Mouse (Mus musculus) right cerebral cortex, adult 18-20 months (tissue): ENCODE measurements at regions not wholly inside any gene's neighbourhood (a gene's known extent, or its start where the extent isn't known, plus 50 kb on each side); places are given as distances from the start of the nearest gene placed in this dataset.

Experiments used
- DNase-seq: peaks from one replicate; pipeline ENCODE4 v3.0.0; 2022; ENCODE audit warnings: mixed read lengths

- DNase-seq = no peak
These were observed 219.5 kb upstream of the Zmiz1 start for GRCm38 (mm10) chr14:25239335-25239960.

DNA sequence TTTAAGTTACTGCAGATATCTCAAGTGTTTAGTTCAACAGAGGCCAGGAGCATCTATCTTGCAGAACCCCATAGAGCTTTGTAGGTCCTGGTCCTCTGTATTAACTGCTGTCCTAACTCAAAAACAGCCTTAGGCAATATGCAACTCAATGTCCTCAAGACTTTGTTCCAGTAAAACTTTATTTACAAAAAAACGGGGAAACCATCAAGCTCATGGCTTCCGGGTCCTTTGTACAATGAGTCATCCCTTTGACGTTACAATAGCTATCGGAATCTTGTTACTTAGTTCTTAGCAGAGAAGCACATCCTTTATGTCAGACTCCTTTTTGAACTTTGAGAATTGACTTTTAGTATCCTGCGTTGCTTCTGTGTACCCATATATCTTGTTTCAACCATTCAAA is 216.2 kb upstream of the Zmiz1 start:
- DNase-seq = no peak

DNA sequence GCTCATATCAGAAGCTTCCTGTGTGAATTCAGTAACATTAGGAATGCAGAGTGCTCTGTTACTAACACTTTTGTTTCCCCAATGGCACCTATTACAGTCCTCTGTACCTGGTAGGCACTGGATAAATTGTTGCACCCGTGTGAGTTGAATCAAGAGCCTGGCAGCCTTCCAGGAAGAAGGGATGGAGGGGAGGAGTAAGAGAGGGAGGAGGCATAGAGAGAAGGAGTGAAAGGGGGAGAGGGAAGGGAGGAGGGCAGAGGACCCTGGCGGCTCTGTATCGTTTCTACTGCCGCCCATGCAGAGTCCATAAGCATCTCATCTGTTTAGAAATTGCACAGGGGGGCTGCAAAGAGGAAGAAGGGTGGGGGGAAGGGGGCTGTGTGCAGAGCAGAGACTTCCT is 215.7 kb upstream of the Zmiz1 start:
- DNase-seq = no peak

DNA sequence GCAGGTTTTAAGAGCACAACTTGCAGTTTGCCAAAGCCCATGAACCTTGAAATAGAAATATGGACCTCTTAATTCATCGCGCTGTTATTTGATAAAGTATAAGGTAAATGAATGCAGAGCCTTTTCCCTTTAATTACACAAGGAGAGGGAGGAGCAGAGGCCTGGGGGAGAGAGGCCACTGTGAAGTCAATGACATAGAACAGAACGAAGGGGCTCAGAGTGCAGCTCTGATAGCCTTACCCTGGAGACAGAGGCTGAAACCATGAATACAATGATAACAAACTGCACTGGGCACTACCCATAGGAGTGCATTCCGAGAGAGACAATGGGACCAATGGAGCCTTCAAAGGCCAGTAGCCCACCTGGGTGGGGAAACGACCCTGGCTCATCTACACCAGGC is 215.3 kb upstream of the Zmiz1 start:
- DNase-seq = no peak

GRCm38 (mm10) chr14:25244841-25245240 is 214.1 kb upstream of the Zmiz1 start:
- DNase-seq = no peak

DNA sequence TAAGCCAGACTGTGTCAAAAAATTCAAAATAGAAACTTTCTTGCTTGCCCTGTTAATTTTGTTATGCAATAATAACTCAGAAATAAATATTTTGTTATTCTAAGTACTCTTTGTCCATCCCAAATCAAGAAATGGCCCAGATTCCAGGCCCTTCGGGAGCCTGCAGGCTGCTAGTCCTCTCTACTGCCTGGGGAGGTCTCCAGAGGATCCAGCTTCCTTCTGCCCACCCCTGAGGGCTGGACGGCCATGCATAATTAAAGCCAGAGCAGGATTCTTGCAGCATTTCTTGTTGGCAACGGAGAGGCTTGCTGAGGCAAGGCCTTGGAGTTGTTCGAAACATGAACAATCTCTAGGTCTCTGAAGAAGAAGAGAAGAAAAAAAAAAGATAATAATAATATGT is 213.3 kb upstream of the Zmiz1 start:
- DNase-seq = no peak

- DNase-seq = no peak
These were observed 210.0 kb upstream of the Zmiz1 start for GRCm38 (mm10) chr14:25248941-25249340.

GRCm38 (mm10) chr14:25253016-25253850 is 205.8 kb upstream of the Zmiz1 start:
- no peak for DNase-seq

- no peak for DNase-seq
These were observed 195.9 kb upstream of the Zmiz1 start for GRCm38 (mm10) chr14:25263121-25263520.

DNA sequence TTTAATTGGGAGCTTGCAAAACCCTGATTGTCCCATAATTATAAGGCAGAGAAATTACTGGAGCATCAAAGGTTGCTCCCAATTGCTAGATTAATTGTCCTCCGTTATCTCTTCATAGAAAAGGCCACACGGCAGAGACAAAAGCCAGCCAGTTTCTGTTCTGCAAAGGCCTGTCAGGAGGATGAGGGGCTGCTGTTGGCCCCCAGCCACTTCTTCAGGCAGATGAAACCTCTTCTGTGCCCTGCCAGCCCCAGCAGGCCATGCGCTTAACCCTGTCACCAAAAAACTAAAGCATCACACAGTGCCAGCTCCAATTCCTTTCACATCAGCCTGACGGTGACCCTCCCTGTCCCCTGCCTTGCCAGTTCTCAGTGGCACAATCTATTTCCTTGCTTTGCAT is 192.1 kb upstream of the Zmiz1 start:
- no peak for DNase-seq

GRCm38 (mm10) chr14:25268090-25268631 is 190.8 kb upstream of the Zmiz1 start:
- no peak for DNase-seq

- no peak for DNase-seq
These were observed 188.6 kb upstream of the Zmiz1 start for GRCm38 (mm10) chr14:25270227-25270876.

DNA sequence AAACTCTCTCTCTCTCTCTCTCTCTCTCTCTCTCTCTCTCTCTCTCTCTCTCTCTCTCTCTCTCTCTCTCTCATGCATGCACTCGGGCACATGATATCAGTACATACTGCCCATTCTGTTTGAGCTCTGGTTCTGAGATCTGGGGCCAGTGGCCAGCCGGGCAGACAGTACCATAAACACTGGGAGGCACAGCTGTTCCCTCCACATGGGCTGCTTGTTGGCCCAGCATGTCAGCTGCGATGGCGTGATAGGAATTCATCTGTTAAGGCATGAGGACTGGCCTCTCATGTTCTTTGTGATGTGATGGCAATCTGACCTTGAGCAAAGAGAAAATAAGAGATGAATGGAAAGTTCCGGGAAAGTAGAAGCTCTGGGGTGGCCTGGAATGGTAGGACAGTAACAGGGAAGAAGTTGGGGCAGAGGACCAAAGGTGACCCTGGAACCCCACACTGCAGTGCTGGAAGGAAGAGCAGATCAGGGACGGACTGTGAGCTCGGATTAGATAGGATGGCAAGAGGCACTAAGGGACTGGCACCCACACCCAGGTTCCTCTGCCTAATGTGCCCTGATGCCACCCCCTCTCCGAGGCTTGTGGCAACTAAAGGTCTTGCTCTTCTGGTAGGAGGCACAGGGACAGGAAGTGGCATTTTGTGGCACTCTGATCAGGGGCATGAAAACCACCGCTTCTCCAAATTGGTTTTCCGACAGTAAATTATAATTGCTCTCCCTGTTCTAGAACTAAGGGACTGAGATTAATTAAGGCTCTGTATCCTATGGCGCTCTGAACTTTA is 186.4 kb upstream of the Zmiz1 start:
- no peak for DNase-seq

- no peak for DNase-seq
These were observed 179.2 kb upstream of the Zmiz1 start for GRCm38 (mm10) chr14:25279751-25280150.

GRCm38 (mm10) chr14:25292557-25292956 is 166.4 kb upstream of the Zmiz1 start:
- DNase-seq = no peak

DNA sequence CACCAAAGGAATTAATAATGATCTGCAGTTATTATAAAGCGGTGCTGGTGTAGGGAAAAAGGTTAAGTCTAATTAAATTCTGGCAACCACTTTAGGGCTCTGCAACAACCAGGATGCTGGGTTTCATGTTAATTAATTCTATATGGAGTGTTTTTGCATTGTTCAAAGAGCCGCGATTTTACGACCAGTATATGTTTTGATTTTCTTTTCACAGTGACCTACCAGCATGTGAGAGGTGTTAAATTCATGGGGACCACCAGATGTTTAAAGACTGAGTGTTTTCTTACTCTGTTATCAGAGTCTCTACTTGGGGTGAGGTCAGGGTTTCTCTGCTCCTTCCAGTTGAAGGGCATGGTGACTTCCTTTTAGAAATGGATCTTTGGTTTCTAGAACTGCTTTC is 164.8 kb upstream of the Zmiz1 start:
- DNase-seq = no peak

DNA sequence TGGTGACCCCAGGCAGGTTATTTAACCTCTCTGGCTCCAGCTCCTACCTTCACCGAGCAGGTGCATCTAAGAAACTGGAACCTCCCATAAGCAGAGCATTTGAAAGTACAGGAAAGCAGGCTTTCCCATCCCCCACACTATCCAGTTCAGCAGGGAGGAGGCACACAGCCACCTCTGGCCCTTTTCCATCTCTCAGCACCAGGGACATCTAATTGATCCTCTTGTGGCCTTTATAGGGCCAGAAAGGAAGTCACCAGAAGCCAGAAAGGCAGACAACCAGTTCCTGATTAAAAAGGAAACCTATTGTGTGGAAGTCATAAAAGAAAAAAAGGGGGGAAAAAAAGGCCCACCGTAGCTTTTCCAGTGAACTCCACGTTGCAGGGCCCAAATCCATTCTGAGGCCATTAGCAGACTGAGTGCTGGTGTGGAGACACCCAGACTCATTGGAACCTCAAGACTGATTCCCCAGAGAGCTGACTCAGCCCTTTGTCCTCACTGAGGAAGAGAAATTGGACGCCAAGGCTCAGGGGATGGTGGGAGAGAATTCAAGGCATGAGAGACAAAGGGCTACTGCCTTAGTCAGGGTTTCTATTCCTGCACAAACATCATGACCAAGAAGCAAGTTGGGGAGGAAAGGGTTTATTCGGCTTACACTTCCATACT is 163.2 kb upstream of the Zmiz1 start:
- no peak for DNase-seq

- DNase-seq = no peak
These were observed 159.3 kb upstream of the Zmiz1 start for GRCm38 (mm10) chr14:25299673-25300190.

- DNase-seq = no peak
These were observed 157.5 kb upstream of the Zmiz1 start for GRCm38 (mm10) chr14:25301336-25302031.

GRCm38 (mm10) chr14:25304391-25304851 is 154.6 kb upstream of the Zmiz1 start:
- DNase-seq = no peak

DNA sequence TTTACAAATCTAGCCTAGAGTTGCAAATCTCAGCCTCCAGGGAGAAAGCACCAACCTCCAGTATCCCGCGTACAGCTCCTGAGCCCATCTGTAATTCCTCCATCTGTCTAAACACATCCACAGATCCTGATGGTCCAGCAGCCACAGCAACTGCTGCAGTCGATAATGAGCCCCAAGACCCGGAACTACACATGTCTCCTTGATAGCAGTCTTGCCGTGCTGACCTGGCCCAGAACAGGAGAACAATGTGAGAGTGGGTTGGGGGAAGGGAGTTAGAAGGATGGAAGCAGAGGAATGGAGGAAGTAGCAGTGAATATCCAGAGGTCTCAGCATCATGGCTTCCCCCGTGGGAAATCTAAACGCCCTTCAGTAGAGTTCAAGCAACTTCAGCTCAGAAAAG is 152.8 kb upstream of the Zmiz1 start:
- DNase-seq = no peak
